ENCODE assay signal across 21 mouse cellular contexts in the genomic region with DNA sequence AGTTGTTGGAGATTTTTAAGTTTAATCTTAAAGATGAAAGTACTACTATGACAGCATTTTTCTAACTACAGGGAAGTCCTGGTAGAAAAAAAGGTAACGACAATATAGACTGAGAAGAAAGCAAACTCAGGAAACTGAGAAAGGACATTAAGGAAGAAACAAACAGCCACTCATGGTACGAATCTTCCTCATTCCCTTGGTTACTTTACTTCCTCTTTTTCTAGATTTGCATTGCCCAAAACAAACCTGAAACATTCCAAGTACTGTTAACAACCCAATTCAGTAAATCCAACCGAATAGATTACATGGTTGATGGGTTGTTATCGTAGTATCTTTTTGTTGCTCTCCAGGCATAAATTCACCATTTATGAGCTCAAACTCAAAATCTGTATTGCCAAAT.
"Had no signal": no experiment of that assay in that cellular context is flagged by ENCODE, and none has a peak within 500 bp of the region (broad histone marks: within the 10 kb centered on the region; RNA-seq: fewer than 3 reads in every experiment).

No protein-coding gene starts in this region.

- H3K27me3 ChIP-seq: midbrain, embryonic 12.5 days; neural tube, embryonic 13.5 days; neural tube, embryonic 15.5 days; stomach, embryonic 15.5 days had no signal

- DNase-seq: lung, adult 18-20 months; lung, embryonic 14.5 days; lung, postnatal 10 days; lung, postnatal 4 days; midbrain, embryonic 14.5 days; retina, postnatal 1 day; right cerebral cortex, adult 18-20 months; right cerebral cortex, postnatal 25 days; right cerebral cortex, postnatal 4 days; thymus, adult 2 months; thymus, postnatal 25 days; thymus, postnatal 4 days had no signal

- ATAC-seq: midbrain, embryonic 16.5 days had no signal

- H3K4me3 ChIP-seq: megakaryocyte, embryonic 14.5 days; midbrain, embryonic 10.5 days; midbrain, embryonic 12.5 days; myocyte; neural tube, embryonic 13.5 days; neural tube, embryonic 15.5 days; stomach, embryonic 15.5 days had no signal

- H3K27ac ChIP-seq: midbrain, embryonic 10.5 days; midbrain, embryonic 12.5 days; neural tube, embryonic 13.5 days; neural tube, embryonic 15.5 days; stomach, embryonic 15.5 days; stomach, postnatal 0 days had no signal

- H3K4me1 ChIP-seq: megakaryocyte, embryonic 14.5 days; midbrain, embryonic 10.5 days; midbrain, embryonic 12.5 days; neural tube, embryonic 13.5 days; neural tube, embryonic 15.5 days; stomach, embryonic 15.5 days had no signal

- H3K36me3 ChIP-seq: midbrain, embryonic 12.5 days; neural tube, embryonic 15.5 days; stomach, embryonic 15.5 days had no signal

- H3K9ac ChIP-seq: lung, embryonic 14.5 days; midbrain, embryonic 12.5 days; neural tube, embryonic 13.5 days; neural tube, embryonic 15.5 days; stomach, embryonic 15.5 days had no signal

- H3K4me2 ChIP-seq: lung, embryonic 14.5 days; midbrain, embryonic 12.5 days; neural tube, embryonic 13.5 days; neural tube, embryonic 15.5 days; stomach, embryonic 15.5 days had no signal

- H3K9me3 ChIP-seq: megakaryocyte, embryonic 14.5 days; midbrain, embryonic 10.5 days; midbrain, embryonic 12.5 days; neural tube, embryonic 13.5 days; neural tube, embryonic 15.5 days; stomach, embryonic 15.5 days had no signal
